Mouse (Mus musculus) C2C12 (cell line): ENCODE measurements around the gene Rnf11.

Experiments
- CEBPB ChIP-seq: IDR thresholded peaks from one replicate; pipeline ENCODE4 v1.6.1; 2011; ENCODE audit warnings: low read depth, mild to moderate bottlenecking, control low read depth, moderate library complexity
- CTCF ChIP-seq: IDR thresholded peaks from one replicate; pipeline ENCODE4 v1.5.1; 2011; ENCODE audit not compliant: control insufficient read depth, insufficient read depth, insufficient read length
- MAX ChIP-seq: IDR thresholded peaks from one replicate; pipeline ENCODE4 v1.6.1; 2011; ENCODE audit warnings: mild to moderate bottlenecking, control low read depth
- MYOD1 ChIP-seq: IDR thresholded peaks from one replicate; pipeline ENCODE4 v1.6.1; 2011; ENCODE audit warnings: low read depth; ENCODE audit not compliant: control insufficient read depth, insufficient read length
- USF1 ChIP-seq: IDR thresholded peaks from one replicate; pipeline ENCODE4 v1.6.1; 2011; ENCODE audit warnings: low read depth, mild to moderate bottlenecking, control low read depth, moderate library complexity

DNA sequence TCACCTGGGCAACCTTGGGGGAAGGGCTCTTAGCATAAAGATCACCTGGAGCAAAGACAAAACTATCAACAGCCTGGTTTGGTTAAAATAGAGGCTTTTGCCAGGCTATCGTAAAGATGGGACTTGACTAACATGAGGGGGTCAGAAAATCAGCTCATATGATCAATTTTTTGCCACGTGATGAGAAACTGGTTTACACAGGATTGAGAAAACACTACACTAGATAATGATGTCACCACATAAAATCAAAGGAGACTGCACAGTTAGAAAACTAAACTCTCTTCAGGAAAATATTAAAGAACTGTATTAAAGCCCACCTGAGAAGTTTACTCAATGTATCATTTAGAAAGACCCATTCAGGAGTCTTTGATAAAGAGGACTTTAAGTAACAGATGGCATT lies 9.4 kb downstream of the Rnf11 start:
- no peak for TF ChIP-seq CTCF
- TF ChIP-seq CEBPB, result no peak
- no peak for TF ChIP-seq MYOD1
- TF ChIP-seq USF1, result peak; percentile 42
- no peak for TF ChIP-seq MAX
